Mouse (Mus musculus): Measurements from ENCODE around the gene BB287469.
"Not testable (repeated sequence)": the region's sequence is repeated elsewhere in the genome, so short reads cannot be mapped to it uniquely, and the experiment has no call there.

- not testable (repeated sequence) for TF ChIP-seq CTCF, EP300 (IDR thresholded peaks at IDR 0.05)
These were observed 47.3 kb downstream of the BB287469 start for GRCm38 (mm10) chr12:87863638-87864037.

Measured in lung, postnatal 0 days (tissue).